In the genomic region with DNA sequence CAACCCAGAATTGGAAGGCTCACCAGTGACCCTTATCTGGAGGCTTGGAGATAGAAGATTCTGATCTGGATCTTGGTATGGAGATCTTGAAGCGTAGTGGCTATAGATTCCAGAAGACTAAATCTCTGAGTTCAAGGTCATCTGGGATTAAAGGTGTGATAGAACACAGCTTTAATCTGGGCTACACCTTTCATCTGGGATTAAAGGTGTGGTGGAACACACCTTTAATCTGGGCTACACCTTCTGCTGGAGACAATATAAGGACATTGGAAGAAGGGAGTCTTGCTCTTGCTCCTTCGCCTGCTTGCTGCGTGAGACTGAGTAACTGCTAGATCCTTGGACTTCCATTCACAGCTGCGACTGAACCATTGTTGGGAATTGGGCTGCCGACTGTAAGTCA, we compare ENCODE assay signal across 8 mouse cellular contexts. TPM values are rescaled to one million over a fixed set of nuclear protein-coding genes. Genes with fewer than 3 reads are reported as not detected.
DNase-seq lines count a peak whose midpoint lies in the region; ATAC-seq and TF ChIP-seq lines count a peak whose summit lies in the region.
"Not testable (repeated sequence)": the region's sequence is repeated elsewhere in the genome, so short reads cannot be mapped to it uniquely, and the experiment has no call there.

Gene Fbxo34, plus strand, starts transcription at position 301 of the 400 bp plus-strand sequence.

- intact Hi-C loops in gastrocnemius, postnatal 14 days (cut with DNase I; ENCODE audit: low total_unique reads) = not testable (repeated sequence)

- not testable (repeated sequence) for H3K4me1 ChIP-seq in MEL (ENCODE audit: control insufficient read depth in 1 of 2, insufficient read depth in 2 of 2, low read length in 2 of 2); embryonic facial prominence, embryonic 13.5 days; limb, embryonic 13.5 days; midbrain, embryonic 10.5 days; stomach, embryonic 15.5 days

- not testable (repeated sequence) for H3K4me2 ChIP-seq in embryonic facial prominence, embryonic 13.5 days; limb, embryonic 13.5 days (replicated peaks); stomach, embryonic 15.5 days

- WGBS in embryonic facial prominence, embryonic 13.5 days = 90% methylated on average over 3 of the region's 5 CpGs
- 85% methylated on average over 3 of the region's 5 CpGs for WGBS in large intestine, adult 2 months
- 83% methylated on average over 3 of the region's 5 CpGs for WGBS in limb, embryonic 13.5 days
- 91% methylated on average over 3 of the region's 5 CpGs for WGBS in midbrain, embryonic 10.5 days
- WGBS in stomach, embryonic 15.5 days = 88% methylated on average over 3 of the region's 5 CpGs

- not testable (repeated sequence) for TF ChIP-seq CTCF in MEL (IDR thresholded peaks at IDR 0.05 in 2 of 3, conservative IDR thresholded peaks at IDR 0.05 in 1 of 3; ENCODE audit: control insufficient read depth in 1 of 3, insufficient read depth in 1 of 3, low read depth in 2 of 3, low read length in 3 of 3, poor library complexity in 1 of 3, severe bottlenecking in 1 of 3)

- not testable (repeated sequence) for H3K27ac ChIP-seq in MEL (ENCODE audit: control insufficient read depth, low read depth, low read length); embryonic facial prominence, embryonic 13.5 days; limb, embryonic 13.5 days; midbrain, embryonic 10.5 days (replicated peaks); stomach, embryonic 15.5 days

- TF ChIP-seq RAD21 in MEL (IDR thresholded peaks at IDR 0.05; ENCODE audit: low read depth, low read length) = not testable (repeated sequence)

- H3K9ac ChIP-seq in MEL (ENCODE audit: control insufficient read depth, low read depth, low read length, poor library complexity, severe bottlenecking); embryonic facial prominence, embryonic 13.5 days; limb, embryonic 13.5 days; stomach, embryonic 15.5 days: not testable (repeated sequence)

- TF ChIP-seq POLR2A in MEL (IDR thresholded peaks at IDR 0.05; ENCODE audit: control insufficient read depth in 1 of 2, insufficient read depth in 1 of 2, low read depth in 1 of 2, low read length in 2 of 2, poor library complexity in 1 of 2) = not testable (repeated sequence)

- not testable (repeated sequence) for H3K9me3 ChIP-seq in MEL (replicated peaks; ENCODE audit: insufficient read depth, low read length); embryonic facial prominence, embryonic 13.5 days; limb, embryonic 13.5 days; midbrain, embryonic 10.5 days (replicated peaks); stomach, embryonic 15.5 days

- H3K36me3 ChIP-seq in MEL (ENCODE audit: control insufficient read depth in 1 of 2, insufficient read depth in 2 of 2, low read length in 2 of 2); embryonic facial prominence, embryonic 13.5 days; limb, embryonic 13.5 days; midbrain, embryonic 10.5 days; stomach, embryonic 15.5 days: not testable (repeated sequence)

- TF ChIP-seq EP300 in MEL (IDR thresholded peaks at IDR 0.05; ENCODE audit: low read depth in 1 of 2, low read length in 2 of 2) = not testable (repeated sequence)

- H3K79me2 ChIP-seq in MEL (ENCODE audit: control insufficient read depth, insufficient read depth, low read length, poor library complexity) = not testable (repeated sequence)

- not testable (repeated sequence) for H3K27me3 ChIP-seq in MEL (ENCODE audit: control insufficient read depth in 1 of 2, insufficient read depth in 2 of 2, low read length in 2 of 2); embryonic facial prominence, embryonic 13.5 days; limb, embryonic 13.5 days; midbrain, embryonic 10.5 days (ENCODE audit: low read depth, poor library complexity, severe bottlenecking); stomach, embryonic 15.5 days (replicated peaks)

- H3K4me3 ChIP-seq in MEL (ENCODE audit: control insufficient read depth in 1 of 2, insufficient read depth in 1 of 2, low read depth in 2 of 2, low read length in 2 of 2); embryonic facial prominence, embryonic 13.5 days; limb, embryonic 13.5 days; midbrain, embryonic 10.5 days; stomach, embryonic 15.5 days (replicated peaks): not testable (repeated sequence)

- not testable (repeated sequence) for DNase-seq in MEL (ENCODE audit: low read depth, low spot score); gastrocnemius, postnatal 14 days; heart, postnatal 4 days; large intestine, adult 2 months (ENCODE audit: low read depth, low spot score); midbrain, embryonic 10.5 days (ENCODE audit: low spot score)

- ATAC-seq in embryonic facial prominence, embryonic 13.5 days (ENCODE audit: insufficient number of reproducible peaks, insufficient read depth, low FRiP score, low TSS enrichment, low read depth); limb, embryonic 13.5 days (ENCODE audit: low FRiP score, low read depth); stomach, embryonic 15.5 days (ENCODE audit: insufficient read depth, low FRiP score, low read depth): not testable (repeated sequence)

RNA-seq across cellular contexts. Expression of gene Fbxo34, which starts in this region (rescaled TPM):
- 14.8 and 17.2 TPM in 2 replicates for total RNA-seq in MEL (2012; rRNA removed)
- polyA plus RNA-seq in MEL (2012; ENCODE audit: insufficient read depth in 1 of 2, insufficient read length in 2 of 2, low read depth in 1 of 2, low replicate concordance in 2 of 2, missing spikeins in 1 of 2) = 10 to 100 TPM in 1 of 2 experiments, not detected in 1; 29.5 TPM
- polyA plus RNA-seq in embryonic facial prominence, embryonic 13.5 days (2015; fragmentation: Nextera tagmentation; extraction: Ambion mirVana) = 22.3 and 24.8 TPM in 2 replicates
- 10 to 100 TPM; 10.5 to 11.2 TPM for total RNA-seq in gastrocnemius, postnatal 14 days (2021)
- total RNA-seq in heart, postnatal 4 days (2021) = 10 to 100 TPM; 20.4 to 22.3 TPM
- 16.6 and 29.5 TPM in 2 replicates for polyA plus RNA-seq in large intestine, adult 2 months (2012; rRNA removed)
- 25.3 and 26.6 TPM in 2 replicates for polyA plus RNA-seq in limb, embryonic 13.5 days (2015; fragmentation: Nextera tagmentation; extraction: Ambion mirVana)
- polyA plus RNA-seq in midbrain, embryonic 10.5 days (2016; fragmentation: Nextera tagmentation; extraction: Ambion mirVana) = 22.7 and 23.2 TPM in 2 replicates
- 20.0 and 23.3 TPM in 2 replicates for polyA plus RNA-seq in stomach, embryonic 15.5 days (2015; fragmentation: Nextera tagmentation; extraction: Ambion mirVana)
